Mouse (Mus musculus) brain, embryonic 14.5 days (tissue): ENCODE data around the gene Amot. TPM values are rescaled to one million over a fixed set of nuclear protein-coding genes. Genes with fewer than 3 reads are reported as not detected.

Source experiments
- DNase-seq: peaks from one replicate; pipeline ENCODE4 v3.0.0-alpha.2; 2011; ENCODE audit warnings: low read depth
- CTCF ChIP-seq: fragments of 200-500 bp; IDR thresholded peaks from 2 replicates; pipeline ENCODE4 v1.5.1; 2012; ENCODE audit warnings: inconsistent platforms, mild to moderate bottlenecking, moderate library complexity, borderline replicate concordance; ENCODE audit not compliant: insufficient read depth, insufficient read length; ENCODE audit errors: extremely low read depth
- POLR2A ChIP-seq: fragments of 200-500 bp; IDR thresholded peaks from 2 replicates; pipeline ENCODE4 v1.6.1; 2012; ENCODE audit warnings: mild to moderate bottlenecking, inconsistent platforms, borderline replicate concordance; ENCODE audit not compliant: poor library complexity, insufficient read depth, insufficient read length, severe bottlenecking; ENCODE audit errors: extremely low read depth
- polyA plus RNA-seq: library from polyadenylated mRNA; depleted of rRNA; stranded (reverse); fragments of >200 nt; gene quantifications from 2 replicates; pipeline ENCODE4 v1.2.3, GENCODE M21; 2012

Gene Amot
- polyA plus RNA-seq, 1 experiment, result 17.8 TPM

DNA sequence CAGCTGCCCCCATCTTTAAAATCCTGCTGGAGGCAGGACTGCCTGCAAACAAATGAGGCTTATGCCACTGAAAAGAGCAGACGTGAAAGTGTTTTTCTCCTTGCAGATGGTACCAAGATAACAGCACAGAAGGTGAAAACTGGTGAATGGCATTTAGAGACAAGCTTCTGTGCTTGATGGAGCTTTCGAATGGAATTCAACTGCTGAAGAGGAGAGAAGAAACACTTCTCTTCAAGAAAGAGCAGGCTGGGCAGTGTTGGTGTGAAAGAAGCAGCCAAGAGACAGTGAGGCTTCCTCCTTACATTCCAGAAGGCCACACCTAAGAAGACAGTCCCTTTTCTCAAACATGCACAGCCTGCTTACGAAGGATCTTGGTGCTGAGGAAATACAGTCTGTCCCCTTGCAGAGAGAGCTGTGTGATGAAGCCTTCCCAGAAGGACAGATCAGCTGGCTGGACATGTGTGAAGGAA, 27.2 kb downstream of the Amot start:
- peak; percentile 81 for DNase-seq
- no peak for TF ChIP-seq CTCF
- TF ChIP-seq POLR2A, result no peak

DNA sequence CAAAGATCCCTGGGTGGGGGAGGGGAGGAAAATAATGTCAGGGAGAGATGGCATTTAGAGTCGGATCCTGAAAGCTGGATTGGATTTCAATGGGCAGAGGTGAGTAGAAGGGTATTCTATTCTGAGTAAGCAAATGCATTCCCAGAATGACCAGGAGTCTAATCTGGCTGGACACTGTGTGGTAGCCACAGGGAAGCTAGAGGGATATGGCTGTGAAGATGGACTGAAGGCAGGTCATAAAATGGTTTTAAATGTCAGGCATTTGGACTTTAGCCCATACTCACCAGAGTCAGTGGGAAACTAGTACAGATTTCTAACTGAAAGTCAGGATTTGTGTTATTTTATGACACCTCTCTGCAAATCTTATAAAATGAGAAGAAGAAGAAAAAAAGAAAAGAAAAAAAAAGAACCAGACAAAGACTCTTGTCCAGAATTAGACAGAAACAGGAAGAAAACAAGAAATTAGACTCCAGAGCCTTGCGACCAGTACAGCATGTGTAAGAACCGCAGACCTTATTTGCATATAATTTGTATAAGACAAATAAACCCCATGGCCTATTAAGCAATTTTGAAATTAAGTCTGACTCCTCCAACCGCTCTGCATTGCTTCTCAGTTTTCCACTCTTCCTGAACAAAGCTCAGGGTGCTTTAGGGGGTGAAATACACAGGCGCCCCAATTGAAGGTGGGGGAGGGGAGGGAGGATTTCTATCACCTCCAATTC, 27.8 kb downstream of the Amot start:
- DNase-seq, result no peak
- no peak for TF ChIP-seq CTCF
- no peak for TF ChIP-seq POLR2A

DNA sequence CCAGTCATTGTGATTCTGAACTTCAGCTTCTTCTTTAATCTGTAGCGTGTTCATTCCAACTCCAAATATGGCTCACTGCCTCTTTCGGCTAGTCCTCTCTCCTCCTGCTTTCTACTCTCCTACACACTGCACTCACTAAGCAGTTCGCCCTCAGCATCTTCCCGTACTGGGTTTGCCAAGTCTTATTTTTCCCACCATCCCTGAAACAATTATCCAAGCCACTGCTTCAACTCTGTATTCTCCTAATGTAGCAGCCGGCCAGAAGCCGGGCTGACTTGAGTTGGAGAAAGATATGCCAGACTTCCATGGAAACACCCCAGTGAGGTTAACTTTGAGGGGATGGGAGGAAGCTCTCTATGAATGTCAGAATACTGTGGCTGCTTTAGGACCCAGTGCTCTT, 36.7 kb downstream of the Amot start:
- DNase-seq, result no peak
- TF ChIP-seq POLR2A (no peak), CTCF (no peak)

DNA sequence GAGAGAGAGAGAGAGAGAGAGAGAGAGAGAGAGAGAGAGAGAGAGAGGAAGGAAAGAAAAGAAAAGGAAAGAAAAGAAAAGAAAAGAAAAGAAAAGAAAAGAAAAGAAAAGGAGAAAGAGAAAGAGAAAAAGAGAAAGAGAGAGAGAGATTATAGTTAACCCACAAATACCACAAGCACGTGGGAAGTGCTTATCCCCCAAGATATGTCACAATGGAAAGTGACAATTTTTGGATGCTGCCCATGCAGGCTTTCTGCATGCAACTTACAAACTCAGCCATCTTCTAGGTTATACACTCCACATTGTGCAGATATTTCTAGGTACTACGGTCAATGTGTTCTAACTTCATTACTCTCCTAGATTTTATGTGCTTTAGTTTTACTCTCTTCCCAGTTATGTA, 41.5 kb downstream of the Amot start:
- TF ChIP-seq POLR2A, result no peak
- TF ChIP-seq CTCF, result no peak
- DNase-seq, result no peak

DNA sequence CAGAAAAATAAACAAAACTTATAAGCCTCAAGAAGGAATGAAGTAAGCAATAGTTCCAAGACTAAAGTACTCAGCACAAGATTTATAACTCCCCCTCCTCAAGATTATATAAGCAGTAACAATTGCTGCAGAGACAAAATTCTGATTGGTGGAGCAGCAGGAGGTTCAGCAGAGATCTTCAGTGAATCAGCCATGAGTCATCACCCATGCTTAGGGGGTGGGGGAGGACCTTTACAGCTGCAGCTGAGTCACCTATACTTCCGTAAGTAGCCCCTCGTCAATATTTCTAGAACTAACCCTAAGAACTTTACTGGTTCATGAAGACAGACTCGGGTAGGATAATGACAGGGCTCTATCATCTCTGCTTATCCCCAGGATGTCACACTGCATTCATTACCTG, 43.6 kb downstream of the Amot start:
- no peak for DNase-seq
- TF ChIP-seq POLR2A, result no peak

DNA sequence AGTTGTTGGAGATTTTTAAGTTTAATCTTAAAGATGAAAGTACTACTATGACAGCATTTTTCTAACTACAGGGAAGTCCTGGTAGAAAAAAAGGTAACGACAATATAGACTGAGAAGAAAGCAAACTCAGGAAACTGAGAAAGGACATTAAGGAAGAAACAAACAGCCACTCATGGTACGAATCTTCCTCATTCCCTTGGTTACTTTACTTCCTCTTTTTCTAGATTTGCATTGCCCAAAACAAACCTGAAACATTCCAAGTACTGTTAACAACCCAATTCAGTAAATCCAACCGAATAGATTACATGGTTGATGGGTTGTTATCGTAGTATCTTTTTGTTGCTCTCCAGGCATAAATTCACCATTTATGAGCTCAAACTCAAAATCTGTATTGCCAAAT, 48.7 kb downstream of the Amot start:
- no peak for TF ChIP-seq POLR2A
- TF ChIP-seq CTCF, result no peak
- no peak for DNase-seq

DNA sequence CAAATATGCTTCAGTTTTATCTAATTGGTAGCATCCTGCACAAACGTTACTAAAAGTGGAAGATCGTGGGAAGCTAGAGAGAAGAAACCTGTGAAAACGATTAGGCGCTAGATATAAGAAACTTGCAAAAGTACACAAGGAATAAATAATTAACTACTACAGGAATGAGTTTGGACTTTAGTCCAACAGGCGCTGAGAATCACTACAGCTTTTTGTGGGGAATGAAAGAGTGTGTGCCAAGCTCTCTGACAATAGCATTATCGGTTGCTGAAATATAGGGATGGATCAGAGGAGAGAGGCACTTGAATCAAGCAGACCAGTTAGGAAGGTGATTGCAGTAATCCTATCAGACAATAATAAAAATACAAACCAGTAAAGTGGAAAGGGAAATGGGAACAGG, 49.4 kb downstream of the Amot start:
- DNase-seq, result no peak
- TF ChIP-seq CTCF (no peak), POLR2A (no peak)

DNA sequence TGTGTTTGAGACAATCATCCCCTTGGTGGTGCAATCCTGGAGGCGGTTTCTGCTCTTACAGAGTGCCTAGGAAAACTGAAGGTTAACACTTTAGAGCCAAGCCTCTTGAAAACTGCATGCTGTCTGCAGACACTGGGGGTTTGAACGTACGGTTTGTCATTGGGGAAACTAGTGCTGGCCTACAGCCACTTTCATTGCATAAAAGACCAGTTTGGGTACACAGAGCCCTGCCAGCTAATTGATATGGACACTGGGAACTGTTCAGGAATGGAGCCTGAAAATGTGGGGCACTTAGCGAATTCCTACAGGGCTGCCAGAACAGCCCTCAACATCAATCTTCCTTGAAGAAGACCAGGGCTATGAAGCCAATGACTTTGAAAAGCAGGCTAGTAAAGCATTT, 50.2 kb downstream of the Amot start:
- peak; percentile 49 for DNase-seq
- no peak for TF ChIP-seq POLR2A
- TF ChIP-seq CTCF, result no peak

DNA sequence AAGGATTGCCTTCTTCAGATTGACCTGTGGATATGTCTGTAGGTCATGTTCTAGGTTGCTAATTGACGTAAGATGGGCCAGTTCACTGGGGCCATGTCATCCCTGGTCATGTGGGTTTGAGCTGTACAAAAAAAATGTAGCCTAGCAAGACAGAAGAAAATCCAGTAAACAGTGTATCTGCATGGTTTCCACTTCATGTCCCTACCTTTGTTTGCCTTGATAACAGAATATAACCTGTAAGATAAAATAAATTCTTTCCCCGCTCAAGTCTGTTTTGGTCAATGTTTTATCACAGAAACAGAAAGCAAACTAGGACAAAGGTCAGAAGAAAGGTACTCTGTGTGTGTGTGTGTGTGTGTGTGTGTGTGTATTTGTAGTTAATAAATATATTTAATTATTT, 63.5 kb downstream of the Amot start:
- no peak for DNase-seq
- no peak for TF ChIP-seq POLR2A

DNA sequence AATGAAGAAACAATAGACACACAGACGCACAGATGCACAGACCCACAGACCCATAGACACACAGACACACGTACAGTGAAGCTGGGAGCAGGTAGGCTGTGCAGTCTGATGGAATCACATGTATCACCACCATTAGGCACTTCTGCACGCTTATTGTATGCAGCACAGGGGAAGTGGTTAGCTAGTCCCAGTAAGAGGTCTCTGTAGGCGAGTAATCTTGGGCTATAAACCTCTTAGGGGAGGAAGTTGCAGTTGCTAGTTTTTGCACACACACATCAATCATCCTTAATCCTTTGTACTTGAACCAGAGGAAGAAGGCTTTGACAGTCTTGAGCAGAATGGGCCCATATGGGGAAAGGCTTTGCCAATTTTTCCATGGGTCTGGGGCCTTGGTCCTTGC, 71.3 kb downstream of the Amot start:
- TF ChIP-seq CTCF (no peak), POLR2A (no peak)
- no peak for DNase-seq

DNA sequence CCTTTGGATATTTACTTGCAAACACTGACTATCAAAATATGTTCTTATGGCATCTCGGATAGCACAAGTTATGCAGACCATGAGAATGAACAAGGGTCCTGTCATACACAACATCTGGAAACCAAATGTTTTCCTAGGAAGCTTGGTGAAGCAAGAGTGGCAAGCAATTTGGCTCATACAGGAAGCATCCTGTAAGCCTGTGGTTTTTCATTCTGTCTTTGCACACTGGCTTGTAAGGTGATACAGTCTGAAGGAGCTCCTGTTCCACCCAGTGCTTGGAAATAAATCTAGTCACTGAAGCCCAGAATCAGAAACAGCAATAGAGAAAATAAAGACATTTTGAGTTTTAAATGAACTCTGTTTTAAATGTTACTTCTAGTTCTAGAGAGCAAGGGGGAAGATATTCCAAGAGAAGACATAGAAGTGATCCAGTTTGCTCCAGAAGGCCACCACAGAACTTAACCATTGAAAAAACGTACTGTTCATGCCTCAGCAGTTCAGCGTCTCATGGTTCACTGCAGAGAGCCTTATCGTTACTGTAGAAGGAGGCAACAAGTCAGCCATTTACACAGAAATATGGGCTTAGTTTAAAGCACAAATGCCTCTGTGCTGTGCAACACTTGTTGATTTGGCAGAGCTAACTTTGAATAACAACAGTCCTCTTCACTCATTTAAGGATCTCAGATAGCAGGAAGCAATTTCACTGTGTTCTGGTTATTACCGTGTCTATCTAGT, 74.0 kb downstream of the Amot start:
- no peak for DNase-seq
- TF ChIP-seq POLR2A (no peak), CTCF (no peak)

DNA sequence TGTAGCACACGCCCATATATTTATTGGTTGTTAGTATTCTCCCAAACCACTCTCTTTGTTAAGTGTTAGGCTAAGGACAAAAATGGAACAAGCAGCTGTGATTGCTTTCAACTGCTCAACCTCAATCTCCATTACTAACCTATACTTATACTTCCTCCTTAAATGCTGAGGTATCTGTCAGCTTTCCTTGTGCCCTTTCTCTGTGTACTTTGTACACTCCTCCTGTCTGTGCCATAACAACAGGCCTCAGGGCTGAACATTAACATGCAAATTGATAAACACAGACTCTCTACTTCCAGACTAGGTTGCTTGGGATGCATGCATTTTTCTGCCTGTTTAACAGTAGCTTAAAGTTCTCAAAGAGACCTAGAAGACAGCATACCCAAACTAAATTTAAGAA, 76.2 kb downstream of the Amot start:
- TF ChIP-seq CTCF (no peak), POLR2A (no peak)
- DNase-seq, result no peak

DNA sequence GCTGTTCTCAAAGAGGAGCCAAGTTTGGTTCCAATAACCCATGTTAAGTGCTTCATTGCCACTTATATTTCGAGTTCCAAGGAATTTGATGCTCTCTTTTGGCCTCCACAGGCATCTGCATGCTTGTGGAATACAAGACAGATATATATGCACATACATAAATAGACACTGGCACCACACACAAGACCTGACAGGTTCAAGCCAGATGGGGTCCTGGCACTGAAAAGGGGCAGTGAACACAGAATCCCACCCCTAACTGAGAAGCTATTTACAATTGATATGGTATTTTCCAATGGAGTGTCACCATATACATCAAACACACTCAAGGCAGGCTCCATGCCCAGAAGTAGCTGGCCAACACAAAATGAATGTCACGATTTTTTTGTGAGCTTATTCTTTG, 81.0 kb downstream of the Amot start:
- peak; percentile 58 for DNase-seq
- no peak for TF ChIP-seq POLR2A
- no peak for TF ChIP-seq CTCF

DNA sequence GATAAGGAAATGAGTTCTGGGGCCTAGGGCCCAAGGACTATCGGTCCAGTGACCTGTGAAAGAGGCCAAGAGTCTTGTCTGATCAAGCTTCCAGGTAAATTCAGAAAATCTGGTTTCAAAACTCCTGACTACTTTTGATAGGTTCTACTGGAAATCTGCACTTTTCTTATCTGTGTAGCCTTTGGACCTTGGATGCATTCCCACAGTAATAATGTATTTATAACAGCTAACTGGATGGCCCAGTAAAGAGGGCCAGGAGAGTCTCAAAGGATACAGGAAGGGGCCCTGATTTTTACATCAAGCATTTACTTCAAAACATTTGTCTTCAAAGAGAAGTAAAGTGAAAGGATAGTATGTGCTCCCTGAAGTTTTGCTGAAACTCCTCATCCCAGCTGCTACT, 90.7 kb downstream of the Amot start:
- no peak for TF ChIP-seq CTCF
- no peak for TF ChIP-seq POLR2A

DNA sequence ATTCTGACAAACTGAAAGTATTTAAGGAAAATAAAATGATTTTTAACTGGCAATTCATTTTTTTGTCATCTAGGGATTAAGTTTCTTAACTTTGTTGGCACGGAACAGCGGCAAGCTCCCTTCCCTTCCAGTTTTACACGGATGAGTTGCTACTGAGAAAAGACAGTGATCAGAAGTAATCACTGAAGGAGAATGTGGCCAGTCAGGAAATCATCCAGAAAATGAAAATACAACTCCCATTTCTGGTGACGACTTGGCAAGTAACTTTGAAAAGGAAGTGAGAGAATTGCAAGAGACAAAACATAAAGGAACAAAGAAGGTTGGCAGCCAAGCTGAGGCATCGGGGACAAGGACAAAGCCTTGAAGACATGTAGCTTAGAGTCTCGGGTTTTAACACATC, 93.6 kb downstream of the Amot start:
- DNase-seq, result peak; percentile 38
- no peak for TF ChIP-seq POLR2A
- no peak for TF ChIP-seq CTCF

More for the DNA sequence above, 90.7 kb downstream of the Amot start:
- no peak for DNase-seq

DNA sequence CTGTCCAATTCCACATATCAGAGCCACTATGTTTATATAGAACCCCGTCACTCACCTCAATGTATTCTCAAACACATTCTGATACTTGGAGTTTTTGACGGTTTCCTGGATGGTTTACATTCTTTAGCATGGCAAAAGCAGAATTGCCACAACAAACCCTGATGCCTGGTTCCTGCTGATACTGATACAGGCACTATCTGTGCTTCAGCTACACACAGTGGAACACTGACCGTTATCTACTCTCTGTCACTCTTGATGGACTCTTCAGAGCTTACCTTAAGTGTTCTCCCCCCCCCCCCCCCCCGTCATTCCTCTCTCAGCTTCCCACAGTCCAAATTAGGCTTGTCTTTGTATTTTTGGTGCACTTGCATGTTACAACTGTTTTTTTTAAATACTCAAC, 98.9 kb downstream of the Amot start:
- DNase-seq, result no peak
- TF ChIP-seq CTCF (no peak), POLR2A (no peak)
